Mouse (Mus musculus) cerebellum, adult 2 months (tissue): ENCODE data around the gene Tmem125. TPM values are rescaled to one million over a fixed set of nuclear protein-coding genes. Genes with fewer than 3 reads are reported as not detected.
"Not testable (repeated sequence)": the region's sequence is repeated elsewhere in the genome, so short reads cannot be mapped to it uniquely, and the experiment has no call there.

Experiments
- DNase-seq, 2 experiments: peaks; one replicate each; pipeline ENCODE4 v3.0.0; 2021
- H3K27ac ChIP-seq: fragments of 200-500 bp; 2 replicates; pipeline ENCODE4 v1.5.1; 2012; ENCODE audit warnings: low read length, control low read depth, inconsistent platforms; ENCODE audit not compliant: insufficient read depth
- H3K27me3 ChIP-seq: fragments of 200-500 bp; 2 replicates; pipeline ENCODE4 v1.6.1; 2012; ENCODE audit warnings: inconsistent platforms, mild to moderate bottlenecking, low read length, moderate library complexity; ENCODE audit not compliant: control insufficient read depth, insufficient read depth
- H3K4me1 ChIP-seq: fragments of 200-500 bp; 2 replicates; pipeline ENCODE4 v1.6.1; 2011; ENCODE audit warnings: low read length; ENCODE audit not compliant: control insufficient read depth, insufficient read depth
- H3K4me3 ChIP-seq: fragments of 200-500 bp; replicated peaks from 2 replicates; pipeline ENCODE3; 2011; ENCODE audit warnings: mild to moderate bottlenecking, low read depth, low read length, control low read depth; ENCODE audit not compliant: insufficient read depth
- CTCF ChIP-seq: fragments of 200-500 bp; IDR thresholded peaks from 2 replicates; pipeline ENCODE4 v1.5.1; 2011; ENCODE audit warnings: low read depth, mild to moderate bottlenecking, control low read depth, low read length, moderate library complexity, borderline replicate concordance; ENCODE audit not compliant: insufficient read depth
- POLR2A ChIP-seq: fragments of 200-500 bp; IDR thresholded peaks from 2 replicates; pipeline ENCODE4 v1.6.1; 2011; ENCODE audit warnings: low read length, control low read depth, borderline replicate concordance; ENCODE audit not compliant: insufficient read depth
- WGBS: fragments of 180-500 bp; shearing (Covaris S2); methylation state at CpG from one replicate; pipeline ENCODE4 v1.1.7; 2018; 5-methylcytosine and 5-hydroxymethylcytosine counted together
- polyA plus RNA-seq: library from polyadenylated mRNA; depleted of rRNA; stranded (reverse); fragments of >200 nt; gene quantifications from 2 replicates; pipeline ENCODE4 v1.2.3, GENCODE M21; 2012; rRNA removed

Tmem125 gene
- polyA plus RNA-seq, 1 experiment = 60.1 TPM

- H3K27ac ChIP-seq = no peak overlapping the region
- no peaks in the 10 kb centered on the region for H3K4me1 ChIP-seq
- DNase-seq = no peak
- TF ChIP-seq CTCF (no peak), POLR2A (no peak)
- H3K4me3 ChIP-seq = no peak overlapping the region
- 38% methylated on average over 16 of the region's 16 CpGs for WGBS
- H3K27me3 ChIP-seq = no peaks in the 10 kb centered on the region
Observed at GRCm38 (mm10) chr4:118517497-118518146, 26.2 kb downstream of the Tmem125 start.

GRCm38 (mm10) chr4:118516699-118517496 lies 26.9 kb downstream of the Tmem125 start:
- no peak for TF ChIP-seq CTCF
- no peak for TF ChIP-seq POLR2A
- Histone ChIP-seq H3K4me1 (no peaks in the 10 kb centered on the region), H3K27me3 (no peaks in the 10 kb centered on the region), H3K4me3 (no peak overlapping the region), H3K27ac (no peak overlapping the region)
- WGBS = 43% methylated on average over 20 of the region's 20 CpGs
- no peak for DNase-seq

- H3K4me3 ChIP-seq = no peak overlapping the region
- TF ChIP-seq POLR2A (no peak), CTCF (no peak)
- H3K27ac ChIP-seq = no peak overlapping the region
- no peaks in the 10 kb centered on the region for H3K27me3 ChIP-seq
- no peaks in the 10 kb centered on the region for H3K4me1 ChIP-seq
- 15% methylated on average over 6 of the region's 6 CpGs for WGBS
- DNase-seq = no peak
Observed at GRCm38 (mm10) chr4:118509050-118509449, 34.8 kb downstream of the Tmem125 start.

GRCm38 (mm10) chr4:118507171-118507570 lies 36.7 kb downstream of the Tmem125 start:
- WGBS = 89% methylated on average over 1 of the region's 1 CpGs

GRCm38 (mm10) chr4:118505551-118505950 lies 38.3 kb downstream of the Tmem125 start:
- no peaks in the 10 kb centered on the region for H3K27me3 ChIP-seq
- no peak overlapping the region for H3K27ac ChIP-seq
- 79% methylated on average over 3 of the region's 3 CpGs for WGBS
- no peak overlapping the region for H3K4me3 ChIP-seq
- DNase-seq = no peak
- H3K4me1 ChIP-seq = no peaks in the 10 kb centered on the region
- no peak for TF ChIP-seq CTCF
- TF ChIP-seq POLR2A = no peak

More at GRCm38 (mm10) chr4:118507171-118507570, 36.7 kb downstream of the Tmem125 start:
- not testable (repeated sequence) for H3K4me1 ChIP-seq, DNase-seq, H3K27me3 ChIP-seq, H3K27ac ChIP-seq, H3K4me3 ChIP-seq

- H3K27ac ChIP-seq = no peak overlapping the region
- 59% methylated on average over 9 of the region's 9 CpGs for WGBS
- no peaks in the 10 kb centered on the region for H3K4me1 ChIP-seq
- no peak for TF ChIP-seq POLR2A
- TF ChIP-seq CTCF = no peak
- no peak for DNase-seq
- no peaks in the 10 kb centered on the region for H3K27me3 ChIP-seq
- no peak overlapping the region for H3K4me3 ChIP-seq
Observed at GRCm38 (mm10) chr4:118500792-118501191, 43.1 kb downstream of the Tmem125 start.

GRCm38 (mm10) chr4:118500171-118500724 lies 43.6 kb downstream of the Tmem125 start:
- 55% methylated on average over 6 of the region's 6 CpGs for WGBS
- no peaks in the 10 kb centered on the region for H3K27me3 ChIP-seq
- no peak overlapping the region for H3K27ac ChIP-seq
- TF ChIP-seq POLR2A (no peak), CTCF (no peak)
- no peaks in the 10 kb centered on the region for H3K4me1 ChIP-seq
- no peak for DNase-seq
- H3K4me3 ChIP-seq = no peak overlapping the region

Other genes starting within 250 kb of the Tmem125 start
- 38.0 and 38.6 TPM in 2 replicates for gene Szt2, start 134.8 kb downstream of the Tmem125 start, polyA plus RNA-seq
- gene Med8, start 134.7 kb downstream of the Tmem125 start, polyA plus RNA-seq = 61.0 and 65.8 TPM in 2 replicates
- gene Elovl1, start 116.0 kb downstream of the Tmem125 start, polyA plus RNA-seq = 79.1 and 85.4 TPM in 2 replicates
- 3.4 and 3.6 TPM in 2 replicates for gene Cdc20, start 106.7 kb downstream of the Tmem125 start, polyA plus RNA-seq
- gene Mpl, start 86.5 kb downstream of the Tmem125 start, polyA plus RNA-seq = 0.05 TPM in 2 replicates
- 10.7 and 12.8 TPM in 2 replicates for gene Tie1, start 54.0 kb downstream of the Tmem125 start, polyA plus RNA-seq
- gene 2610528J11Rik, start 17.0 kb downstream of the Tmem125 start, polyA plus RNA-seq = not detected in 2 replicates
- gene Cfap57, start 76.7 kb upstream of the Tmem125 start, polyA plus RNA-seq = 0.27 and 0.36 TPM in 2 replicates
- gene Ebna1bp2, start 76.8 kb upstream of the Tmem125 start, polyA plus RNA-seq = 61.9 and 64.0 TPM in 2 replicates
- gene Olfr62, start 114.9 kb upstream of the Tmem125 start, polyA plus RNA-seq = not detected in 2 replicates
- not detected in 2 replicates for gene Olfr1342, start 148.7 kb upstream of the Tmem125 start, polyA plus RNA-seq
- not detected in 2 replicates for gene Olfr1341, start 159.5 kb upstream of the Tmem125 start, polyA plus RNA-seq
- not detected in 2 replicates for gene Olfr1340, start 176.1 kb upstream of the Tmem125 start, polyA plus RNA-seq
- not detected in 2 replicates for gene Olfr1339, start 188.1 kb upstream of the Tmem125 start, polyA plus RNA-seq
- gene Olfr1338, start 214.7 kb upstream of the Tmem125 start, polyA plus RNA-seq = not detected in 2 replicates
- not detected in 2 replicates for gene Olfr1337, start 238.5 kb upstream of the Tmem125 start, polyA plus RNA-seq